Mouse (Mus musculus): ENCODE measurements around the gene Gm10282. TPM values are rescaled to one million over a fixed set of nuclear protein-coding genes. Genes with fewer than 3 reads are reported as not detected.

The Gm10282 gene
- polyA plus RNA-seq, 1 experiment = not detected

GRCm38 (mm10) chr8:72324708-72325107, 19.6 kb upstream of the Gm10282 start:
- no peak overlapping the region for H3K27ac ChIP-seq (ENCODE audit: insufficient read depth, low read depth, low read length)
- TF ChIP-seq CTCF (IDR thresholded peaks at IDR 0.05; ENCODE audit: low read depth, low read length) (no peak), POLR2A (IDR thresholded peaks at IDR 0.05; ENCODE audit: borderline replicate concordance, low read depth, low read length) (no peak)
- H3K4me1 ChIP-seq (ENCODE audit: control insufficient read depth, insufficient read depth, low read length) = peaks cover 46% of the 10 kb centered on the region
- no peak overlapping the region for H3K4me3 ChIP-seq (ENCODE audit: insufficient read depth, low read length)

DNA sequence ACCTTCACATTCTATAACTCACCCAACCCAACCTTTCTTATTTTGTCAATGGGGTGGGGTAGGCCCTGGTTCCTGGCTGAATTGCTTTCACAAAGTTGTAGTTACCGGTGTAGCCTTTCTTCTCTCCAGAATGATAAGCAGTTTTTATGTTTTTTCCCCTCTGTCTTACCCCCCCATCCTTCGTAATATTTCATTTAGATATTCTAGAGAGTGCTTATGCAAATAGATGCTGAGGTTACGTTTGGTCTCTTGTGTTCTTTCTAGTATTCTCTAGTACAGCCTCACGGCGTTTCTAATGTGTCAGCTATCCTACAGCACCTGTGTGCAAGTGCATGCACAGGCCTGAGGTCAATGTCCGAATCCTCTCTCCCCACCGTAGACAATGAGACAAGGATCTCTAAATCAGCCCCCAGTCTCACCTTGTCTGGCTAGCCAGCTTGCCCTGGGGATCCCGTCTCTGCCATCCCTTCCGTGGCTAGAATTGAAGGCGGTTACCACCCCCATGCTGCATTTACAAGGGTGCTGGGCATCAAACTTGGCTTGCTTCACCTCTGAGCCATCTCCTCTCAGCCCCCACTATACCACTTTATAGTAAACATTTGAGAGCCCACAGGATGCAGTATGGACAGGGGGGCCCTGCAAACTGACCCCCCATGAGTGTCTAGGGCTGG, 19.1 kb upstream of the Gm10282 start:
- Histone ChIP-seq H3K4me1 (ENCODE audit: control insufficient read depth, insufficient read depth, low read length) (peaks cover 46% of the 10 kb centered on the region), H3K4me3 (ENCODE audit: insufficient read depth, low read length) (no peak overlapping the region), H3K27ac (ENCODE audit: insufficient read depth, low read depth, low read length) (no peak overlapping the region)
- TF ChIP-seq POLR2A (IDR thresholded peaks at IDR 0.05; ENCODE audit: borderline replicate concordance, low read depth, low read length) = no peak
- TF ChIP-seq CTCF (IDR thresholded peaks at IDR 0.05; ENCODE audit: low read depth, low read length) = no peak

- Histone ChIP-seq H3K4me1 (ENCODE audit: control insufficient read depth, insufficient read depth, low read length) (peaks cover 48% of the 10 kb centered on the region), H3K27ac (ENCODE audit: insufficient read depth, low read depth, low read length) (peak overlapping the region; percentile 78), H3K4me3 (ENCODE audit: insufficient read depth, low read length) (peak overlapping the region; percentile 33; the same call in 1 of the 2 replicates)
- TF ChIP-seq POLR2A (IDR thresholded peaks at IDR 0.05; ENCODE audit: borderline replicate concordance, low read depth, low read length) (no peak), CTCF (IDR thresholded peaks at IDR 0.05; ENCODE audit: low read depth, low read length) (no peak)
Measured at GRCm38 (mm10) chr8:72323131-72323725, 18.2 kb upstream of the Gm10282 start.

DNA sequence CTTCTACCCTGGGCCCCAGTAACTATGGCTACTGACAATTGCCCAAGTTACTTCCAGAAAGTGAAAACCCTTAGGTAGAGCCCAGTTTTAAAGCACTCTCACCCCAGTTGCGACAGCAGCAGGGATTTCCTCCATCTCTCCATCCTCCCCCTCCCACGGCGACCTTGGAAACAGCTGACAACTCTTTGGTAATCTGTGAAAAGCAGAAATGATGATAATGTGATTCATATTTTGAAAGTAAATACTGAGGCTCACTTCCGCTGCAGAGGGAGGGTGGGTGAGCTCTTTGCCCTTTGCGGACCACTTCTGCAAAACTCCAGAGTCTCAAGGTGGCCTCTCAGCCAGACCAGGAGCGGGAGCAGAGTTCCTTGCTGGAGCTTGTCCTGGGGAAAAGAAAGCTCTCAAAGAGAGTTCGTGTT, 17.4 kb upstream of the Gm10282 start:
- H3K27ac ChIP-seq (ENCODE audit: insufficient read depth, low read depth, low read length) = peak overlapping the region; percentile 78

DNA sequence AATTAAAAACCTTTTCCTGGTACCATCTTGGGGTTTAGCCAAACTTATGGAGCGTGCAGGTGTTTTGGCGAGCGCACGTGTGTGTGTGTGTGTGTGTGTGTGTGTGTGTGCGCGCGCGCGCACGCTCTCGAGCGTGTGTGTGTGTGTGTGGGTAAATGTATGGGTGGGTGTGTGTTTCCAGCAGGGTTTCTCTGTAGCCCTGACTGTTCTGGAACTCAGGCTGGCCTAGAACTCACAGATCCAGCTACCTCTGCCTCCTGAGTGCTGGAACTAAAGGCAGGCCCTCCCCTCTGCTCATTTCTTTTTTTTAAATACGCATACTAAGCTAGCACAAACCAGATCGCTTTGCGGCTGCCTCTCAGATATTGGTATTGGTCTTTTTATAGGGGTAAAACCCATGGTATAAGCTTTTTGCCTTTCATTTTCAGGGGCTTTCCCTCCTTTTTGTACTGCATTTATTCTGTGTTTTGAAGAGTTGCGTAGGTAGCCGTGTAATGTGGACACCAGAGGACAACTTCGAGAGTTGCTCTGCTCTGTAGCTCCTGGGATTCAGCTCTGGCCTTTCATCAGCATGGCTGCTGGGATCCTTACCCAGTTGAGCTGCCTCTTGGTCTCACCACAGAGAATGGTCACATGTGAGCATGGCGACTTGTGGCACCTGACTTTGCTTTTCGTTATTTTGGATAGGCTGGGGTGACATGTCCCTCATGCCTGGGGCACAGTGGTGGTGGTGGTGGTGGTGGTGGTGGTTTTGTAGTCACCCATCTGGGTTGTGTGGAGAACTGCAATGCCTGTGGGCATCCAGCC, 16.8 kb upstream of the Gm10282 start:
- H3K4me3 ChIP-seq (ENCODE audit: insufficient read depth, low read length) = 0 out of 2 replicates have a peak overlapping the region, but pooled peaks have one; percentile 12
- TF ChIP-seq POLR2A (IDR thresholded peaks at IDR 0.05; ENCODE audit: borderline replicate concordance, low read depth, low read length) (no peak), CTCF (IDR thresholded peaks at IDR 0.05; ENCODE audit: low read depth, low read length) (no peak)

More for the DNA sequence above, 17.4 kb upstream of the Gm10282 start:
- Histone ChIP-seq H3K4me1 (ENCODE audit: control insufficient read depth, insufficient read depth, low read length) (peaks cover 53% of the 10 kb centered on the region), H3K4me3 (ENCODE audit: insufficient read depth, low read length) (peak overlapping the region; percentile 33)
- TF ChIP-seq POLR2A (IDR thresholded peaks at IDR 0.05; ENCODE audit: borderline replicate concordance, low read depth, low read length) (no peak), CTCF (IDR thresholded peaks at IDR 0.05; ENCODE audit: low read depth, low read length) (no peak)

DNA sequence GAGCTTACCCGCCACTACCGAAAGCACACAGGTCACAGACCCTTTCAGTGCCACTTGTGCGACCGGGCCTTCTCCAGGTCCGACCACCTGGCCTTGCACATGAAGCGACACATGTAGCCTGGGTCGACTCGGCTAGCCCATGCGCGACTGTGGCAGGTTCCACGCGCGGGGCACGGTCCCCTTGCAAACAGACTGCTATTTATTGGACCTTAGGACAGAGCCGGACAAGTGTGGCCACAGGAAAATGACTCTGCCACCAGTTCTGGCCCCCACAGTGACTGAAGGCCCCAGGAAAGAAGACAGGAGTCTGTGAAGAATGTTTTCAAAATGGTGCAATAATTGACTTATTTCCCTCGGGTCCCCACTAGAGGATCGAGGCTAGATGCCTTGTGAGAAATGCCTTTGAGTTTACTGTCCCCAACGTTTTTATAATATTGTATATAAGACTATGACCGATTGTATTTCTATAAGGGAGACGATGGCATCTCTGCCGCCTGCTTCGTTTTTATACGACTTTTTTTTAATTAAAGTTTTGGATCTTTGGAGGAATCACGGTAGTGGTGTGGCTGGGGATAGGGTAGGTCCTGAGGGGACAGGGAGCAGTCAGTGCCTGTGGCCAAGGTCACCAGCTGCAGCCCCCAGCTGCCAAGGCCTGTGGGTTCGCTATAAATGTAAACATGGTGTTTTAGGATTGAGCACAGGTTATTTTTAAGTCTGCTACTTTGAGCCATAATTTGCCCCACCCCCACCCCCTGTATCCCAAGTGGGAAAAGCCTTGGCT, 15.9 kb upstream of the Gm10282 start:
- peak overlapping the region; percentile 79 for H3K4me3 ChIP-seq (ENCODE audit: insufficient read depth, low read length)
- H3K4me1 ChIP-seq (ENCODE audit: control insufficient read depth, insufficient read depth, low read length) = peaks cover 60% of the 10 kb centered on the region
- no peak overlapping the region for H3K27ac ChIP-seq (ENCODE audit: insufficient read depth, low read depth, low read length)
- TF ChIP-seq POLR2A (IDR thresholded peaks at IDR 0.05; ENCODE audit: borderline replicate concordance, low read depth, low read length) (no peak), CTCF (IDR thresholded peaks at IDR 0.05; ENCODE audit: low read depth, low read length) (no peak)

More for the DNA sequence above, 16.8 kb upstream of the Gm10282 start:
- H3K27ac ChIP-seq (ENCODE audit: insufficient read depth, low read depth, low read length) = peak overlapping the region; percentile 64
- peaks cover 60% of the 10 kb centered on the region for H3K4me1 ChIP-seq (ENCODE audit: control insufficient read depth, insufficient read depth, low read length)

GRCm38 (mm10) chr8:72319921-72320802, 15.1 kb upstream of the Gm10282 start:
- TF ChIP-seq POLR2A (IDR thresholded peaks at IDR 0.05; ENCODE audit: borderline replicate concordance, low read depth, low read length) (no peak), CTCF (IDR thresholded peaks at IDR 0.05; ENCODE audit: low read depth, low read length) (no peak)
- H3K4me3 ChIP-seq (ENCODE audit: insufficient read depth, low read length) = peak overlapping the region; percentile 79

GRCm38 (mm10) chr8:72319397-72319796, 14.3 kb upstream of the Gm10282 start:
- peaks cover 51% of the 10 kb centered on the region for H3K4me1 ChIP-seq (ENCODE audit: control insufficient read depth, insufficient read depth, low read length)
- no peak for TF ChIP-seq CTCF (IDR thresholded peaks at IDR 0.05; ENCODE audit: low read depth, low read length)
- TF ChIP-seq POLR2A (IDR thresholded peaks at IDR 0.05; ENCODE audit: borderline replicate concordance, low read depth, low read length) = no peak
- peak overlapping the region; percentile 79 for H3K4me3 ChIP-seq (ENCODE audit: insufficient read depth, low read length)
- H3K27ac ChIP-seq (ENCODE audit: insufficient read depth, low read depth, low read length) = 0 out of 2 replicates have a peak overlapping the region, but pooled peaks have one; percentile 2

More at GRCm38 (mm10) chr8:72319921-72320802, 15.1 kb upstream of the Gm10282 start:
- Histone ChIP-seq H3K4me1 (ENCODE audit: control insufficient read depth, insufficient read depth, low read length) (peaks cover 55% of the 10 kb centered on the region), H3K27ac (ENCODE audit: insufficient read depth, low read depth, low read length) (no peak overlapping the region)
